Mouse (Mus musculus): ENCODE measurements around the gene Iqgap1.

Iqgap1 gene

DNA sequence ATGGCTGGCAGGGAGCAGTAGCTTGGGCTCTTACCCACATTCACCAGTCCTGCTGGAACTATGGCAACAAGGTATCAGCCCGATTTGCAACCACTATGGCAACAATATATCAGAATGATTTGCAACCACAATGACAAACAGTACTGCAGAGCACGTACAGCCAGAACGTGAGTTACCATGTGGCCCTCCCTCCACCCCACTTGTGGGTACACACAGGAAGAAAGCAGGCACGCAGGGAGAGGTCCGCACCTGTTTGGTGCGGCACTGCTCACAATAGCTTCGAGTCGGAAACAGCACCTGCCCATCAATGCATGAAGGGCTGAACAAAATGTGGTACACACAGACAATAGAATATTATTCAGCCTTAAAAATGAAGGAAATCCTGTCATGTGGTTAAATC, 107.3 kb downstream of the Iqgap1 start:
- DNase-seq (ENCODE audit: extremely low spot score) = no peak

DNA sequence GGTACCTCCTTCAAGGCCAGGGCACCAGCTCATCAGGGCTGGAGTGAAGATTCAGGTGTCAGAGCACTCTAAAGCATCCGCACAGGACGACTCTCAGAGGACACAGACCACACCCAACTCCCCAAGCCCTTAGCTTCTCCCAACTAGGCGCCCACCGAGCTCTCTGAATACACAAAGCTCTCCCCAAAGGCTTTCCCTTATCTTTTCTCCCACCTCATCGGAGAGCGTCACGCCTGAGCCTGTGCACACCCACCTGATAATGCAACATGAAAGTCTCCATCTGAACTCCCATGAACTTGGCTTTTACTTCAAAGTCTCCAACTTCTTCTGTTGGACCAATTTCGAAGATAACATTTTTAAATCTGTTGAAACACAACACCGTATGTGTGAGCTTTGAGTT, 109.0 kb downstream of the Iqgap1 start:
- DNase-seq (ENCODE audit: extremely low spot score) = no peak

DNA sequence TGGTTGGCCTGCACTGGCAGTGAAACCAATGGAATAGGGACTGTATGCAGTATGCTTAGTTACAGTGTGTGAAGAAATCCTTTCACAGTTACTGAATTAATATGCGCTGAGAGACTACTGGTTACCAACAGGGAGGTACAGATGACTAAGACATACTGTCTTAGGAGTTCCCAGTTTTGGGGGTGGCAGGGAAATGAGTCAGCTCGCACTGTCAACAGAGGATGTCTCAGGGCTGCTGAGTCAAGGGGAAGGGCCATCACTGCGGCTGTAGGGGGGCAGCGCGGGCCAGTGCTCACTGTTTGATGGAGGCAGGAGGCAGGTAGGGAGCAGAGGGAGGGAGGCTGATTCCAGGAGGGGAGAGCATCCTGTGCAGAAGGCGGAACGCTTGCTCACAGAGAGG, 110.5 kb downstream of the Iqgap1 start:
- DNase-seq (ENCODE audit: extremely low spot score) = no peak

DNA sequence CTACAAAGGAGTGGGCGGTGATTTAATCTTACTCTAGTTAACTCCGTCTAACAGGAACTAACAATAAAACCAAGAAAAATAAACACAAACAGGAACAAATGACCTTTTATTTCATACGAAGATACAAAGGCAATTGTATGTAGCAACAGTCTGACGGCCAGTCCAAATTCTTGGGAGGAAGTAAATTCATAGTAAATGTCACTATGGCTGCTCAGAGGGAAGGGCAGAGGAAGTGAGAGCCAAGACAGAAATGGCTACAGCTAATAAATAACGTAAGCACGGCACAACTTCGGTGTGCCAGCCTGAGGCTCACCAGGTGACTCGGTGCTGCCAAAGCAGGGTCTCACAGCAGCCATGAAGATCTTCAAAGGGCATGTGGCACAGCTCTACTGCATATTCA, 114.3 kb downstream of the Iqgap1 start:
- DNase-seq (ENCODE audit: extremely low spot score) = no peak

DNA sequence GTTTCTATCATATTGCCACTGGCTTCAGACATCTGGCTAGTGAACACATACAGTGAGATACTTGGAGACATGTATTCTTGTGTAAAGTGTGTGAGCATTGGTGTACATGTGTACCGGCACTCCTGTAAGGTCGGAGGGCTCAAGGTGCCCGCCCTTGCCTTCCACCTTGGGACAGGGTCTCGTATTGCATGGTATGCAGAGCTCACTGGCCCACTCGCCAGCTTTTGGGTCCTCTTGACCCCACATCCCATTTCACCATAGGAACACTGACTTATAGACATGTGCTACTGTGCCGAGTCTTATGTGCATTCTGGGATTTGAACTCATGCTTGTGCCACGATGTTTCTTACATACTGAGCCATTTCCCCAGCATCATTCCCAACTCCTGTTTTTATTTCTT, 115.4 kb downstream of the Iqgap1 start:
- DNase-seq (ENCODE audit: extremely low spot score) = no peak

DNA sequence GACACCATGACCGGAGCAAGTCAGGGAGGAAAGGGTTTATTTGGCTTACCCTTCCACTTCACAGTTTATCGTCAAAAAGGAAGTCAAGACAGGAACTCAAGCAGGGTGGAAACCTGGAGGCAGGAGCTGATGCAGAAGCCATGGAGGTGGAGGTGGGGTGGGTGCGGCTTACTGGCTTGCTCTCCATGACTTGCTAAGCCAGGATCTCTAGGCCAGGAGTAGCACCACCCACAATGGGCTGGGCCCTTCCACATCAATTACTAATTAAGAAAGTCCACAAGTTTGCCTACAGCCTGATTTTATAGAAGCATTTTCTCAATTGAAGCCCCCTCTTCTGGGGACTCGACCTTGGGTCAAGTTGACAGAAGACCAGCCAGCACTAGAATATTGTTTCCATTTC, 121.7 kb downstream of the Iqgap1 start:
- DNase-seq (ENCODE audit: extremely low spot score) = no peak

DNA sequence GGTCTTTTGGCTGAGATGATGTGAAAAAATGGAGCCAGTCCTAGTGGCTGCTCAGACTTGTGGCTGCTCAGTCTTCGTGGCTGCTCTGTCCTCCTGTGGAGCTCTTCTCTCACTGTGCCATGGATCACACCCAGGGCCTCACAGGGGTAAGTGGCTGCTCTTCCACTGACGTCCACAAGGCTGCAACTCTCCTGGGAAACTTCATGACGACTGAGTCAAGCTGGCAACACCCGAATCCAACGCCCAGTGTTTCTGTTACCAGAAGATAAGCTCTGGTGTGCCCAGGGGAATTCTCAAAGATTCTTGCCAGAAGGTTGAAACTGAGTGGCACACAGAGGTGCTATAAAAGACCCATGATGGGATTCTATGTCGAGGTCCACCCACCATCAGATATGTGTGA, 123.3 kb downstream of the Iqgap1 start:
- DNase-seq (ENCODE audit: extremely low spot score) = no peak

DNA sequence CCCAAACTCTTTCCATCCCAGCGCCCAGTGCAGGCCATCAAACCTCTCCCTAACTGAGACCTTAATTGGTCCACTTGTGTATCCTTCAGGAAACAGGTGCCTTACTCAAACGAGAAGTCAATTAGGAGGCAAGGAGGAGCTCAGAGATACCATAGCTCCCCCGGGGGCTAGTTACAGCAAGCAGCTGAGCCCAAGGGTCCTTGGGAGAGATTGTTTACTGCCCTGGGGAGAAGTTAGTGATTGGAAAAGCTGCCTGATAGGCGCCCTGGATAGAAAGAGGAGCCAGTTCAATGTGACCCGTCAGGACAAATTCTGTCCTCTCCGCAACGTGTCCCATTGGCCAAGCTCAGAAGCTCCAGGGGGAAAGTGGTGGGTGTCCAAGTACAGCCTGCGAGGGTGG, 126.1 kb downstream of the Iqgap1 start:
- no peak for DNase-seq (ENCODE audit: extremely low spot score)

DNA sequence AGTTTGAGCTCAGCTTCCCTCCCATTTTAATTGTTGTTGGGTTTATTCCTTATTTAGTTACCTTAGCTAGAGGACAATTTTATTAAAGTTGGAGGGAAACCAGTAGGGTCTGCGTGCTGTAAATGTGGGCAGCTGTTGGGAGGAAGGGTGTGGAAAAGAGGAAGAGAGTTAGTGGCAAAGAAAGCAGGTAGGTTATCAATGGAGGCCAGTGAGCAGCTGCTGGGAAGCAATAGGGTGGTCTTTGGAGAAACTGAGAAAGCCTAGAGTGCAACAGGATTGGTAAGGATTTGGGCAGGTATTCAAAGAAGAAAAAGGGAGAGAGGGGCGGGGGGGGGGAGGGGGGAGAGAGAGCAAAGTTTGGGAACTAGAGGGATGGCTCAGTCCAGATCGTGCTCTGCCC, 126.8 kb downstream of the Iqgap1 start:
- DNase-seq (ENCODE audit: extremely low spot score) = no peak

DNA sequence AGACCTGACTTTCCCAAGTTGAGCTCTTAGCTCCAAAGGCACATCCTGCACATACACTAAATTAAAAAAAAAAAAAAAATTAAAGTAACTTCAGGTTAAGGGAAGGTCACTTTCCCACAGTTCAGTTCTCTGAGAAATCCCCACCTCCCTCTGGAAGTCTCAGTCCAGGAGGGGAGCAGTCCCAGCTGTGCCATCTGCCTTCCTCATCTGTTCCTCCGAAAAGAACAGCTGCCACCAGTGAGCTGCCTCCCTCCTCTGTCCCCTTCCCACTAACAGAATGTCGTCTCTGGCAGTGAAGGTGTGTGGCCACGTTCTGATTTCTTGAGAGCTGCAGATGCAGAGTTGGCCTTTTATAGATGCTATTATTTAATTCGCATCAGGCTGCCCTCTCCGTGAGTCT, 127.9 kb downstream of the Iqgap1 start:
- DNase-seq (ENCODE audit: extremely low spot score) = no peak

DNA sequence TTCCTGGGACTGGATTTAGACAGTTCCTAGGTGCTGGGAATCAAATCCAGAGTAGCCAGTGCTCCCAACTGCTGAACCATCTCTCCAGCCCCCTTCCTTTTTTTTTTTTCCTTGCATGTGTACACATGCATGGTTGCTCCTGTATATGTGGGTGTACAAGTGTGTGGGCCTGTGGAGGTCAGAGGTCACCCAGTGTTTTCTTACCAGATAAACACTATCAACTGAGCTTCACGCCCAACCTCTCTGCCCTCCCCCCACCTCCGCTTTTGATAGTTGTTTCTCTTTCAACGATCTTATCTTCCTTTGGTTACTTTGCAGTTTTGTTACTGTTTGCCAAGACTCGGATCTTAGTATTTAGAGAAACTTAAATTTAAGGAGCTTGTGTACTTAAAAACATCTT, 128.9 kb downstream of the Iqgap1 start:
- no peak for DNase-seq (ENCODE audit: extremely low spot score)

DNA sequence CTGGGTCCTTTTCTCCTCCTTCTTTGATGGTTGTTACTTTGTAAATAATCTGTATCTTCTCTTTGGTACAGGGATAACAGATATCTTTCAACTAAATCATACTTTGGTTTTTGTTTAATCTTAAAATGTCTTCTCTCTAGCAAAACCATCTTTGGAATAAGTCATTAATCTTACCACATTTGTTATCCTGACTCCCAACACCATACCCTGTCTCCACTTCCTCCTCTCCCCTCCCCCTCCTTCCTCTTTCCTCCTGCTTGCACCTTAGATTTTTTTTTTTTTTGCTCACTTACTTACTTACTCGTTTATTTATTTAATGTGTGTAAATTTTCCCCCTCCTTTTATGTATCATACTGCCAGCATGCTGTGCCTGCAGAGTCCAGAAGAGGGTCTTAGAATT, 129.4 kb downstream of the Iqgap1 start:
- DNase-seq (ENCODE audit: extremely low spot score) = no peak

DNA sequence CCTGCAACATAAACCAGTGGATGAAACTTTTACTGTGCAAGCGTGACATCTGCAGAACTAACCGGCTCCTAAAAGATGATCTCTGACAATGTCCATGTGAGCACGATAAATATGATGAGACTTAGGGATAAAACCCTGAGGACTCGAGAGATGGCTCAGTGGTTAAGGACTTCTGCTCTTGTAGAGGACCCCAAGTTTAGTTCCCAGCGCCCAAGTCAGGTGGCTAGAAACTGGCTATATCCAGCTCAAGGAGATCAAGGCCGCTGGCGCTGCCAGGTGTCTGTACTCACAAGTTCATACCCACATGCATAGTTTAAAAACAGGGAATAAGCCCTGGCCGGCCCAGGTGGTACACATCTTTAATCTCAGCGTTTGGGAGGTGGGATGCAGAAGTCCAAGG, 133.3 kb downstream of the Iqgap1 start:
- no peak for DNase-seq (ENCODE audit: extremely low spot score)

DNA sequence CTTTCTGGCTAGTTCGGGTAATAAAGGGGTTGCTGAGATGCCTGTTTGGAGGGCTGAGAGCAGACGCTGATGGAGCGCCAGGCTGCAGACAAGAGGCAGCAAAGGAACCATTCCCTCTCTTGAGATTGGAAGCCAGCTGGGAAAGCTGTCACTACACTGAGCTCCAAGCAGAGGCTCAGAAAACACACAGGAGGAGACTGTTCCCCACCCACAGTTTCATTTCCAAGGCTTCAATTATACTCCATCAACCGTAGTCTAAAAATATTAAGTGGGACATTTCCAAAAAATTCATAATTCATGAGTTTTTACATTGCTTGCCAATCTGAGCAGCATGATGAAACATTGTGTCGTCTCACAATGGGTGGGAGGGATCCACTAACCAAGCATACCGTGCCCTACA, 134.6 kb downstream of the Iqgap1 start:
- DNase-seq (ENCODE audit: extremely low spot score) = no peak

DNA sequence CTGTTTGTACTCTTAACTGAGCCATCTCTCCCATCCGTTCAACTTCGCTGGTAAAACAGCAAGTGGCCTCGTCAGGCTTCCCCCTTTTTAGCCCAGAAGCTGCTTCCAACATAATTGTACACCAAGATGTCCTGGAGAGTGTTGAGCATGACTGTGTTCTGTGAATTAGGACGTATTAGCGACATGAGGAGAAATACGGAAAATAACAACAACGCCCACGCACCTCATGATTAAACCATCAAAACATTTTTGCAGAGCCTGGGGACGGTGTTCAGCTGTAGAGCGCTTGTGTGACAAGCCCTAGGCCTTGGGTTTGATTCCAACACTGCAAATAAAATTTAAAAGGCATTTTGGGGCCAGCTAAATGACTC, 136.6 kb downstream of the Iqgap1 start:
- DNase-seq (ENCODE audit: extremely low spot score) = no peak

DNA sequence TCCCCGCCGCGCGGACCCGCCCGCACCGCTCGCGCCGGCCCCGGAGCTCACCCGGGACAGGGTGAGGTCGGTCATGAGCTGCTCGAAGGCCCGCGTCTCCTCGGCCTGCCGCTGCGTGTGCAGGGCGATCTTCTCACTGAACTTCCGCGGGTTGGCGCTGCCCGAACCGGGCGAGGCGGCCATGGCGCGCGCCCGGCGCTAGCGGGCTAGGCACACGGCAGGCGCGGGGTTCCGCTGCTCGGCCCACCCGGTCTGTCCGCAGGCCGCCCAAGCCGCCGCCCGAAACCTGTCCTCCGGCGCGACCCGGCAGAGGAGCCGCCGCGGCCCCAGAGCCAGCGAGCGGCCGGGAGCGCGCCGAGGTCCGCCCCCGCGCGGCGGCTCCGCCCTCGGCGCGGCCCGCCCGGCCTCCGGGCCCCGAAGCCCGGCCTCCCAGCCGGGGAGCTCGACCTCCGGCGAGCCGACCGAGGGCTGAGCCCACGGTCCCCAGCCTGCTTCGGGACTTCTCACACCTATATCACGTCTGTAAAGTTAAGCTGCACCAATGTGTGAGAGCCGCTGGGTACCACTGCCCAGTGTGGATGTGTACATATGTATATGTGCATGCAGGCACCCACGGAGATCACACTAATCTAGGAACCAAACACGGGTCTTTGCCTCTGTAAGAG, 137.1 kb downstream of the Iqgap1 start, which contains the start of gene Crtc3:
Gene Crtc3, minus strand, starts transcription at position 322 of the 665 bp plus-strand sequence.
- DNase-seq (ENCODE audit: extremely low spot score) = peak; percentile 83

DNA sequence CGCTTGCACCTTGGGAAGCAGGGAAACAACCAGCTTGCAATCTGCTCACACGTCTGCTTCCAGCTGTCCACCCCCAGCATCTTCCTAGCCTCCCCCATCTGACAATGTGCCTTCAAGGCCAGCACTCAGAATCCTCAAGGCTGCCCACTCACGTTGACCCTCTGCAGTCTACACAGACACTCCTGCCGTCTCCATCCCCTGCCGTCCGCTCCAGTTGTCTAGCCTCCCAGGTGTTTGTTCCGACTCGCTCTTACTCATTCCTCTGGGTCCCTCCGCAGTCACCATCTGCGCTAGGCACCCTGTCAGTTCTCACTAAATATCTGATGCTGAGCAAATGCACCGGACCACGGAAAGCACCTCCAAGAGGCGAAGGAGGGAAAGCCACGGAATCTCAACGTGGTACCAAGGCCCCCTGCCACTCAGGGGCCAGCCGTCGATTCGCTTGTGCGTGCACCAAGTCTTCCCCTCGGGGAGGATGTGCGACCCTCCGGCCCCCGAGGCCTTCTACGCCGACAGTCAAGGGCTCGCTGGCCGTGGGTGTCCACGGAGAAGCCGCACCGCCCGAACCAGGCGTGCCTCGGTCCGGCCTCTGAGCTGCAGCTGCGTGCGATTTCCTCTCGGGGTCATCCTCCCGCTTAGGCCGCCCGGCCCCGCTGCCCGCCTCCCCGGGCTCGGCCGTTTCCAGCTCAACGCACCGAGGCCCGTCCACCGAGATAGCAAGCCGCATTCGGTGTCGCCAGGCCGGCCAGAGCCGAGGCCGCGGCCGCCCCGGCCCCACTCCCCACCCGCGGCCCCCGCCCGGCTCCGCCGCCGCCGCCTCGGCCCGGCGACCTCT, 137.8 kb downstream of the Iqgap1 start:
- peak; percentile 75 for DNase-seq (ENCODE audit: extremely low spot score)

DNA sequence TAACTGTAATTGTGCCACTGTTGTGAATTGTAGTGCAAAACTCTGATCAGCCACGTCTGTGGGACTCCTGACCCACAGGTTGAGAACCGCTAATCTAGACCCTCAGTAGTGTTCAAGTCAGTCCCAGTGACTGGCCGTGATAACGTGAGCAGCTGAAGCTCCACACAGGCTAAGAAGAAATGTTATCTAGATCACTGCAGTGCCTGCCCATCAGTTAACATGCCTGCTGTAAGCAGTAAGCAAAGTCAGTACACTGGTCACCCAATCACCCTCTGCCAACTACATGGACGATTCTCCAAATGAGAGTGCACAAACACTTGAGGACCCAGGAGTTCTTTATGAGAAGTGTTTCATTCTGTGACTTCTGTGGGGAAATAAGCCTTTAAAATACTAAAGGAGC, 140.1 kb downstream of the Iqgap1 start:
- no peak for DNase-seq (ENCODE audit: extremely low spot score)

DNA sequence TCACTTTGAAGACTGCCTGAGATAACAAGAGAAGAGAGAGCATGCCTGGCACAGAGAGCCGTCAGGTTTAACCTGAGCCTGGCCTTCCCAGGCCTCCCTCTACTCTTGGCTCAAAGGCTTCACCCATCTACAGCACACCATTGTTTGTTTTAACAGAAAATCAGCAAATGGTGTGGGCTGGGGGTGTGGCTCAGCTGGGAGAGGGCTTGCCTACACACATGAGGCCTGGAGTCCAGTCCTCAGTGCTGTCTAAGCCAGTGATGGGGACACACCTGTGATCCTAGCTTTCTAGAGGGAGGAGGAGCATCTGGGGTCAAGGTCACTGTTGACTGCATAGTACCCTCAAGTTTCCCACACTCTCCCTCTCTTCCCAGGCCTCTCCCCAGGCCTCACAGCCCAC, 143.1 kb downstream of the Iqgap1 start:
- no peak for DNase-seq (ENCODE audit: extremely low spot score)

DNA sequence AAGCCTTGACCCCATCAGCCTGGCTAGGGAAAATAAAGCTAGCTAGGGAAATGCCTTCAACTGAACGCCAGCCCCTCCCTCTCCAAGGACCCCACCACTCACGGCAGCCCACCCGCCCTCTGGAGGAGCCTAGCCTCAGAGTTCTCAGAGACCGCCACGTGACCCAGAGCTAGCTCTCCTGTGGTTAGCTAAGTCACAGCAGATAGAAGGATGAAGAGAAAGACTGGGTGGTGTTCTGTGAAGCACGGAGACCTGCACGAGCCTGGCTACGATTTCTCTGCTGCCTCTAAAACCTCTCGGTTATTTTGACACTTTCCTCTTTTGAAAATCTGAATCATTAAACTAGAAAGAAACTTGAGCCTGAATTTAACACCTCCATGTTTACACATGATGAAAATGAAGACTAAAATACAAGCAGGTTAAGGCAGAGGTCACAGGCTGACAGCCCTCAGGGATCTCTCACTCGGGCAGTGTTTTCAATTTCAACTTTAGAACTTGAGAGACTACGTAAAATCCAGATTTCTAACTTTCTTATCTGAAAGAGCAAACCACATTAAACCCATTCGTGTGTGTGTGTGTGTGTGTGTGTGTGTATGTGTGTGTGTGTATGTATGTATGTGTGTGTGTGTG, 145.4 kb downstream of the Iqgap1 start:
- peak; percentile 48 for DNase-seq (ENCODE audit: extremely low spot score)

DNA sequence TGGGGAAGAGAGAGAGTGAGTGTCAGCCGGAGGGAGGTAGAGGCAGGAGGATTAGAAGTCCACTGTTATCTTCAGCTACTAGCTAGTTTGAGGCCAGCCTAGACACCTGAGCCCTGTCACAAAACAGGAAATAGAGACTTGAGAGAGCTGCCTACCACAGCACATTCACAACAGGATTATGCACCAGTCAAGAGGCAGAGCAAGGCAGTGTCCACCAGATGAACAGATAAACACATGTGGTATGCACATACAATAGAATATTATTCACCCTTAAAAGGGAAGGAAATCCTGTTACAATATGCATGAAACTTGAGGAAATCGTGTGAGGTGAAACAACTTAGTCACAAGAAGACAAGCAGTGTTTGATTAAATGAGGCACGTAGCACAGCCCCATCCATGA, 153.5 kb downstream of the Iqgap1 start:
- no peak for DNase-seq (ENCODE audit: extremely low spot score)

DNA sequence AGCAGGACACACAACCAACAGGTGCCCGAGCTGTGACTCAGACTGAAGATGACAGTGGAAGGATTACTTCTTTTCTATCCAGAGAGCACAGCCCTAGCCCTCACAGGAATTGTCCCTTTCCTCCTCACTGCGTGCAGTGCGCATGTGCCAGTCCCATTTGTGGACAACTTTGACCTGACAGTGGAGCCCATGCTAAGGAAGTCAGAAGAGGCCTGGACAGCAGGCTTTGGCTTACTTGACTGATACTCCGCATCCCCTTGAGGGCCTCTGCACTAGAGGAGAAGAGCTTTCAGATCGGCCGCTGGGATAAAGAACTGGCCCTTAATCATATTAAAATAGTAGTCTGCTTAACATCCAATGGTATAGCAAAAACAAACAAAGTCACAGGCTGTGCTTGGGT, 154.9 kb downstream of the Iqgap1 start:
- DNase-seq (ENCODE audit: extremely low spot score) = no peak

DNA sequence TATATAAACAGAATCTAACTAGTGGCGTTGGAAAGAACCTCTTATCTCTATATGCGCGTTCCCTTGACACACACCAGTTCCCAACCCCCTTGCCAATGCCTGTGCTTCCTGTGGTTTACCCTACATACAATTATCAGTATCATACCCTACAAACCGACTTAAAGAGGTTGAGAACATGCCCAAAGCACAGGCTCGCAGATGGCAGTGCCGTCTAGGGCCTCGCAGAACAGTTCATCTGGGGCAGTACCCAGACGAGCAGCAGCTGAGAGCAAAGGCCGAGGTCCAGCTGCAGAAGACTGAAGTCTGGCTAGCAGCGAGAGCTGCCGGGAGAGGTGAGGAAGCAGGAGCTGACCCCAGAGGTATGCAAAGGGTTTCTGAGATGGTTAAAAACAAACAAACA, 158.6 kb downstream of the Iqgap1 start:
- DNase-seq (ENCODE audit: extremely low spot score) = no peak

Measured in embryo, embryonic 9.5 days (tissue).